Mouse (Mus musculus) stomach, embryonic 14.5 days (tissue): ENCODE results near the gene Ass1. TPM values are rescaled to one million over a fixed set of nuclear protein-coding genes. Genes with fewer than 3 reads are reported as not detected.

Experiments
- ATAC-seq: fragments of 200-750 bp; cut with Nextera tagmentation; 2 replicates; pipeline ENCODE4 v1.8.0; 2017; ENCODE audit warnings: low read depth, moderate TSS enrichment; ENCODE audit not compliant: insufficient number of reproducible peaks, insufficient read depth, low FRiP score
- H3K27ac ChIP-seq: fragments of 300-500 bp; sonication (generic); 2 replicates; pipeline ENCODE4 v1.5.1; 2014; ENCODE audit warnings: mild to moderate bottlenecking, low read length, moderate library complexity, mixed read lengths
- H3K27me3 ChIP-seq: fragments of 300-500 bp; sonication (generic); 2 replicates; pipeline ENCODE4 v1.6.1; 2014; ENCODE audit warnings: low read length, control low read depth, mixed read lengths; ENCODE audit not compliant: control insufficient read depth, insufficient read depth
- H3K36me3 ChIP-seq: fragments of 300-500 bp; sonication (generic); 2 replicates; pipeline ENCODE4 v1.6.1; 2014; ENCODE audit warnings: mild to moderate bottlenecking, control low read depth, low read length, moderate library complexity, mixed read lengths; ENCODE audit not compliant: control insufficient read depth, insufficient read depth
- H3K4me1 ChIP-seq: fragments of 300-500 bp; sonication (generic); 2 replicates; pipeline ENCODE4 v1.6.1; 2014; ENCODE audit warnings: low read length, control low read depth, mixed read lengths; ENCODE audit not compliant: control insufficient read depth, insufficient read depth
- H3K4me2 ChIP-seq: fragments of 300-500 bp; sonication (generic); replicated peaks from 2 replicates; pipeline ENCODE4 v1.6.1; 2014; ENCODE audit warnings: low read depth, low read length, control low read depth
- H3K4me3 ChIP-seq: fragments of 300-500 bp; sonication (generic); 2 replicates; pipeline ENCODE4 v1.5.1; 2014; ENCODE audit warnings: low read depth, low read length, control low read depth
- H3K9ac ChIP-seq: fragments of 300-500 bp; sonication (generic); replicated peaks from 2 replicates; pipeline ENCODE4 v1.6.1; 2014; ENCODE audit warnings: low read depth, mild to moderate bottlenecking, control low read depth, low read length, moderate library complexity, mixed read lengths
- H3K9me3 ChIP-seq: fragments of 300-500 bp; sonication (generic); 2 replicates; pipeline ENCODE4 v1.6.1; 2016; ENCODE audit warnings: low read depth, low read length, control low read depth; ENCODE audit not compliant: control insufficient read depth
- WGBS: fragments of 180-500 bp; shearing (Covaris S2); extraction: QIAGEN DNeasy Blood & Tissue Kit; methylation state at CpG from one replicate; pipeline ENCODE4 v1.1.7; 2014; 5-methylcytosine and 5-hydroxymethylcytosine counted together
- polyA plus RNA-seq: library from polyadenylated mRNA; unstranded; fragments of >200 nt; fragmentation: Nextera tagmentation; extraction: Ambion mirVana; gene quantifications from 2 replicates; pipeline ENCODE4 v1.2.1, GENCODE M21; 2014

The Ass1 gene
- polyA plus RNA-seq, 1 experiment from 2014 or later: 34.3 TPM

DNA sequence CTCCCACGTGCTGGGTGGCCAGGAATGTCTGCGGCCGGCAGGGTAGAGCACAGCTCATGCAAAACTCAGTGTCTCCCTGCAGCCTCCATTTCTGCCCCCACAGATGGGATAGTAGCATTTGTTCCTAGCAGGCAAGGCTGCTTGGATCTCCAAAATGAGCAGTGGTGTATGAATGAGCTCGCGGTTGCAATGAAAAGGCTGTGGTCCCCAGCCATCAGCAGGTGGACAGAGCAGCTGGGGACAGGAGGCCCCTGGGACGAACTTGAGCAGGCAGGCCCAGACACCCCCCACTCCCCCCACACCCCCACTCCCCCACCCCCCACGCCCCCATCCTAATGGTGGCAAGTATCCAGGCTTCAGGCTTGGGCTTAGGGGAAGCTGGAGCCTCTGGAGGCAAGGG is 27.1 kb downstream of the Ass1 start:
- 54% methylated on average over 7 of the region's 7 CpGs for WGBS
- Histone ChIP-seq H3K36me3 (no peaks in the 10 kb centered on the region), H3K9me3 (no peaks in the 10 kb centered on the region), H3K27me3 (no peaks in the 10 kb centered on the region), H3K4me2 (no peak overlapping the region), H3K4me3 (no peak overlapping the region), H3K27ac (no peak overlapping the region), H3K9ac (no peak overlapping the region), H3K4me1 (0 out of 2 replicates have a peak, but pooled peaks cover 6% of the 10 kb centered on the region)
- no peak for ATAC-seq

DNA sequence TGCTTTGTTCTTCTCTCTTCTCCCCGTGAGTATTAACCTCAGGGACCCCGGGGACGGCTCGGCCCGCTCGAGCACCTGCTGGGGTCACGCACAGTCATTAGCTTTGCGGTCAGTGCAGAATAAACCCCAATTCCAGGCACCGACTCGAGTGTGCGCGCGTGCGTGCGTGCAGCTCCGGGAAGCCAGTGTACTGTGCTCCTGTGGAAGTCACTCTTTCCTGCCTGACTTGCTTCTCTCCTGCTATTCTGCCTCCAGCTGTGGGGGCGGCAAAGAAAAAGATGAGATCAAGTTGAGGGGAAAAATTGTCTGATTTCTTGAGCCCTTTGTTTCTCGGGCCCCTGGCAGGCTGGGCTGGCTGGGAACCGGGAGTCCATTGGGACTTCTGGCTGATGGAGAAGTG is 27.6 kb downstream of the Ass1 start:
- Histone ChIP-seq H3K27me3 (no peaks in the 10 kb centered on the region), H3K9me3 (no peaks in the 10 kb centered on the region), H3K27ac (no peak overlapping the region), H3K4me3 (no peak overlapping the region), H3K4me2 (no peak overlapping the region), H3K9ac (no peak overlapping the region), H3K4me1 (0 out of 2 replicates have a peak, but pooled peaks cover 6% of the 10 kb centered on the region), H3K36me3 (no peaks in the 10 kb centered on the region)
- WGBS: 64% methylated on average over 19 of the region's 19 CpGs
- no peak for ATAC-seq

DNA sequence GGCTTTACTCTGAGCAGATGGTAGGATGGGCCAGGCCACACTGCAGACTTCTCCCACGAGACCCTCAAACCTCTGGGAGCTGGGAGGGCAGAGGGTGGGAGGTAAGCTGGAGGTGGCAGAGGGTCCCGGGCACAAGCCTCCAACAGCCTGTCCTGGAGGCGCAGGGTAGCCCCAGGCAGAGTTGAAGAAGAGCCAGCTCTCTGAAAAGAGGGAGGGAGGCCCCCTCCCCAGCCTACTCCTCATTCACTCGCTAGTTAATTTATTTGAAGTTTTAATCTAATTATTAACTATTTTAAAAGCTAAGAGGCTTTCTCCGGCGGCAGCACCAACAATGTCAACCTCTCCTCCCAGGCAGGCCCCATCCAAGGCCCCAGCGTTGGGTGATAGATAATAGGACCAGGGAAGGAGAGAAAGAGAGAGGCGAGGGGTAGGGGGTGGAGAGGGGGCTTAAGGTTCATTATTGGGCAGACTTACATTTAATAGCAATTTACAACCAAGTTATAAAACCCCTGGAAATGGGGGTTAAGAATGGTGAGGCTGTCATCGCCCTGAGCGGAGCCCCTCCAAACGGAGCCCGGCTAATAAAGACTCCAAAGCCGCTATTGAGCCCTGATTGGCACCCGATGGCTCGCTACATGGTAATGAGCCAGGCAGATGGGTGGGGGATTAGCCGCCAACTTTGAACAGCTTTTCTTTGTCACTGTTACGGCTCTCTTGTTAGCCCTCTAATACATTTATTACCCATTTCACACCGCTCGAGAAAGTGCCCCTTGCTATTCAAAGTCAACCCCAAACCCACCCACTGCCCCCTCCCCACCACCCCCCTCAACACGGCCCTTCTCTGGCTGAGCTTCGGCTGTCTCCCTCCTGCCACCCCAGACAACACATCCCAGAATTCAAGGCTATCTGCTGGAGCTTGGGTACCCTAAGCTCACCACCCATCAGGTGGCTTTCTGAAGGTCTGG is 29.6 kb downstream of the Ass1 start:
- 0 out of 2 replicates have a peak, but pooled peaks cover 6% of the 10 kb centered on the region for H3K4me1 ChIP-seq

DNA sequence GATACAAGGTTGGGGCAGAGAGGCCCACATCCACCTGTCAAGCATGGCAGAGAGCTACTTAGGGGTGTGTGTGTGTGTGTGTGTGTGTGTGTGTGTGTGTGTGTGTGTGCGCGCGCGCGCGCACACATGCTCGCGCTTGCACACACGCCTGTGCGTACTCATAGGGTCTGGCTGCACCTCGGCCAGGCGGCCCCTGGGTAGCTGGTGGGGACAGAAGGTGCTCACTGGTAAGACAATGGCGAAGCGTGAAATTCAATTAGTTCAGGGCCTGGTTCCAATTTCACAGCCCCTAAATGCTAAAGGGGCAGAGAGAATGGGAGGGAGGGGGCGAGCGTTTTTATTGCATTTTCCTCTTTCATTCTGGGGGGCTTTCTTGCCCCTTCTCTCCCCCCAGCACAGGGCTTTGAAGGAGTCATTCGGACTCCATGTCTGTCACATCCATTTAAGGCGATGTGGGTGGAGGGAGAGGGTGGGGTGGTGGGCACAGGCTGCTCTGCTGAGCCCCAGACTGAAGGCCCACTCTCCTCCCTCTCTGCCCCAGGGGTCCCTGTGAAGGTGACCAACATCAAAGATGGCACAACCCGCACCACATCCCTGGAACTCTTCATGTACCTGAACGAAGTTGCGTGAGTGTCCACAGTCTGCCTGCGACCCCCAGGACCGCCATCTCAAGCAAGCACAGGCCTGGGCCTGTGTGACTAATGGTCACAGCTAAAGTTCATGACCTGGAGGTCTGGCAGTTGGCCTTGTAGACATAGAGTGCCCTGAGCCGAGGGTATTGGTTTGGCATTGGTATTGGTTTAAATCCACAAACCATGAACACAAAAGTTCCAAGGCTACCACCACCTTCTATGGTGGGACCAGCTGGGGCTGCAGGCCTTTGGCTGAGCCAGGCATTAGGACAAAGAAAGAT is 30.5 kb downstream of the Ass1 start:
- H3K4me3 ChIP-seq: no peak overlapping the region
- no peaks in the 10 kb centered on the region for H3K27me3 ChIP-seq
- WGBS: 85% methylated on average over 24 of the region's 24 CpGs
- no peak for ATAC-seq
- no peak overlapping the region for H3K9ac ChIP-seq
- peaks cover 11% of the 10 kb centered on the region; the same call in 1 of the 2 replicates for H3K4me1 ChIP-seq
- H3K27ac ChIP-seq: no peak overlapping the region
- H3K36me3 ChIP-seq: no peaks in the 10 kb centered on the region
- no peaks in the 10 kb centered on the region for H3K9me3 ChIP-seq
- no peak overlapping the region for H3K4me2 ChIP-seq

More for the DNA sequence above, 29.6 kb downstream of the Ass1 start:
- H3K36me3 ChIP-seq: no peaks in the 10 kb centered on the region
- no peak overlapping the region for H3K9ac ChIP-seq
- no peak overlapping the region for H3K4me2 ChIP-seq
- no peaks in the 10 kb centered on the region for H3K27me3 ChIP-seq
- no peak for ATAC-seq
- H3K9me3 ChIP-seq: no peaks in the 10 kb centered on the region
- 57% methylated on average over 21 of the region's 21 CpGs for WGBS
- H3K27ac ChIP-seq: no peak overlapping the region
- no peak overlapping the region for H3K4me3 ChIP-seq

DNA sequence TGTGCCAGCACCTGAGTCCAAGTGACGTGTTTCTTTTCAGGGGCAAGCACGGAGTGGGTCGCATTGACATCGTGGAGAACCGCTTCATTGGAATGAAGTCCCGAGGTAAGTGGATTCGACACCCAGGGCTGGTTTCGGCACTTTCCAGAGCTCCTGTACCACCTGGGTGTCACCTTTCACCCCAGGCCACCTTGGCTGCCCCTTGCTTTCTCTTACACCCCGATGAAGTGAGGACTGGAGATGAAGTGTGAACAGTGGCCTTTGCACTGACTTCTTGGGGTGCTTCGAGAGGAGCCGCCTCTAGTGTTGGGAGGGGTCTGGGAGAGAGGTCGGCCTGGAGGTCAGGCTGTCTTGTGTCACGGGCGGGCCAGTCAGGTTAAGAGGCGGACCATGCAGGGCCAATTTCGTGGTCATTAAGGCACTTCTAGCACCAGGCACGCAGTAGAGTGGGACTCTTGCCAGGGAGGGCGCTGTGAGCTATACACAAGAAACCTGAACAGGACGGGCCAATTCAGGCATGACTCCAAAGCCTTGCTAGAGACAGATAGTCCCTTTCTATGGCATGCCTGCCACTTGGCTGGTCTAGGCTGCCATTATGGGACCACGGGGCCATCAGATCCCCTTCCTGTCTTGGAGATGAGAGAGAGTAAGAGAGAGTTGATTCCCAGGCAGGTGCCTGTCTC is 31.6 kb downstream of the Ass1 start:
- 66% methylated on average over 20 of the region's 20 CpGs for WGBS
- H3K36me3 ChIP-seq: no peaks in the 10 kb centered on the region
- H3K9ac ChIP-seq: no peak overlapping the region
- H3K4me1 ChIP-seq: peaks cover 14% of the 10 kb centered on the region; the same call in 1 of the 2 replicates
- H3K4me3 ChIP-seq: no peak overlapping the region
- H3K9me3 ChIP-seq: no peaks in the 10 kb centered on the region
- no peak for ATAC-seq
- no peak overlapping the region for H3K27ac ChIP-seq
- no peaks in the 10 kb centered on the region for H3K27me3 ChIP-seq
- H3K4me2 ChIP-seq: no peak overlapping the region

DNA sequence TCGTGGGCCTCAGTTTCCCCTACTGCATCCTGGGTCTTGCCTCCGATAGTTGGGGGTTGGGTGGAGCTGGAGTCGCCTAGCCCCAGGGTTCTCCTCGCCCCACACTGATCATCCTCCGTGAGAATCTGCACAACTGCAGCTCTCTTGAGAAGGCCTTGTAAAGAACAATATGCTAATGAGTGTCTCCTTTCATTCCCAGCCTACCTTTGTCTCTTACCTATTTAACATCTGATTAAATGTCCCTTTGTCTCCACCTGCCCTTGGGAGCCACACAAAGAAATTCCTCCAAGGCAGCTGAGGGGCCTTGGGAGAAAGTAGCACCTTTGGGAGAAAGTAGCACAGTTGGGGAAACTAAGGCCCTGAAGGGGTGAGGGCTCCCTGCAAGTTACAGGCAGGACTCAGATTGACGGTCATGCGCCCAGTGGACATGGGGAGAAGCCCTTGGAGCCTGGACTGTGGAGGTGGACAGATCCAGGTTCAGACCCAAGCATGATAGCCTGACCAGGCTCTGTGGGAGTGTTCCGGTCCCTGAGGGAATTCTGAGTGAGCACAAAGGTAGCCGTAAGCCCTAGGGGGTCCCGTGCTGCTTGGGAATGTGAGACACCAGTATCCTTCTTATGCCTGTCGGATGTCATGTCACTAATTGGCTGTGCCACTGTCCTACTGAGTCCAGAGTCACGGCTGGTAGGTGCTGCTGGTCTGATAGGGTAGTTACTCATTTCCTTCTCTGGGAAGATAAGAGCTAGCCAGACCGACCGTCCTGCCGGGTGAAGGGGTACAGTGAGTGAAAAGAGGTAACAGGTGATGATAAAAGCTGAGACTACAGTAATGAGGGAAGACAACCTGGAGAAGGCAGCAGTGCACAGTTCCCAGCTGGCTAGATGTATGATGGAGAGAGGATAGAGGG is 32.9 kb downstream of the Ass1 start:
- H3K27ac ChIP-seq: no peak overlapping the region
- 66% methylated on average over 15 of the region's 15 CpGs for WGBS
- no peak for ATAC-seq
- H3K36me3 ChIP-seq: no peaks in the 10 kb centered on the region
- H3K4me1 ChIP-seq: peaks cover 11% of the 10 kb centered on the region; the same call in 1 of the 2 replicates
- no peaks in the 10 kb centered on the region for H3K27me3 ChIP-seq
- H3K9me3 ChIP-seq: no peaks in the 10 kb centered on the region
- H3K4me3 ChIP-seq: no peak overlapping the region
- no peak overlapping the region for H3K9ac ChIP-seq
- no peak overlapping the region for H3K4me2 ChIP-seq

DNA sequence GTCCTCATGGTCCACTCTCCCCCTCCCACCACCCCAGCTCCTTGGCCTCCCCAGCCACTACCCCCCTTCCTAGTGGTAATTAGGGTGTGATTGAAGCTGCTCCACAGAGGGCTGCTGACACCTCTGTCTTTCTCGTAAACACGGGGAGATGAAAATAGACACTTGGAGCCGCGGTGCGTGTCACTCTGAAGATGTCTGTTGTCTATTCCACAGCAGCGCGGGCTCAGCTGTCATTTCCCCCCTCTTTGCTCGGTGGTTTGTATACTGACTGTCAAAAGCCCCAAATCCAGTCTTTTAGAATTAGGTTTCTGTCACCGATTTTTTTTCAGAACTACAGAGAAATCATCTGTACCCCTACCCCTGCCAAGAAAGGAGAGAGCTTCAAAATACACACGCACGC is 35.5 kb downstream of the Ass1 start:
- Histone ChIP-seq H3K4me2 (no peak overlapping the region), H3K9ac (no peak overlapping the region)
- 45% methylated on average over 11 of the region's 11 CpGs for WGBS

More for the DNA sequence above, 35.5 kb downstream of the Ass1 start:
- Histone ChIP-seq H3K4me1 (peaks cover 13% of the 10 kb centered on the region; the same call in 1 of the 2 replicates), H3K27ac (no peak overlapping the region), H3K9me3 (no peaks in the 10 kb centered on the region), H3K27me3 (no peaks in the 10 kb centered on the region), H3K36me3 (no peaks in the 10 kb centered on the region), H3K4me3 (no peak overlapping the region)
- ATAC-seq: no peak
